In genomic region chr11:103830476-103830875, GRCm38 (mm10) we compare ENCODE assay signal across 27 mouse cellular contexts. TPM values are rescaled to one million over a fixed set of nuclear protein-coding genes. Genes with fewer than 3 reads are reported as not detected.
DNase-seq lines count a peak whose midpoint lies in the region; ATAC-seq lines count a peak whose summit lies in the region.
"Had no signal": no experiment of that assay in that cellular context is flagged by ENCODE, and none has a peak within 500 bp of the region (broad histone marks: within the 10 kb centered on the region; RNA-seq: fewer than 3 reads in every experiment).

No protein-coding gene starts in this region.

- intact Hi-C loops in heart, postnatal 25 days (cut with DNase I): no loop called here

- no peak overlapping the region for H3K4me2 ChIP-seq in midbrain, embryonic 15.5 days
- no peak overlapping the region for H3K4me2 ChIP-seq in midbrain, embryonic 12.5 days (replicated peaks)
- no peak overlapping the region for H3K4me2 ChIP-seq in midbrain, embryonic 16.5 days (ENCODE audit: low read length)
- H3K4me2 ChIP-seq: embryonic facial prominence, embryonic 13.5 days; embryonic facial prominence, embryonic 15.5 days; forebrain, embryonic 12.5 days had no signal

- H3K9me3 ChIP-seq in midbrain, embryonic 10.5 days (replicated peaks): no peaks in the 10 kb centered on the region
- H3K9me3 ChIP-seq in midbrain, embryonic 15.5 days: no peaks in the 10 kb centered on the region
- H3K9me3 ChIP-seq in midbrain, embryonic 12.5 days: no peaks in the 10 kb centered on the region
- H3K9me3 ChIP-seq in midbrain, embryonic 16.5 days (replicated peaks; ENCODE audit: control insufficient read depth, low read length, poor library complexity, severe bottlenecking): no peaks in the 10 kb centered on the region
- H3K9me3 ChIP-seq: embryonic facial prominence, embryonic 13.5 days; embryonic facial prominence, embryonic 15.5 days; forebrain, embryonic 10.5 days; forebrain, embryonic 12.5 days had no signal

- H3K4me3 ChIP-seq in midbrain, embryonic 10.5 days: no peak overlapping the region
- no peak overlapping the region for H3K4me3 ChIP-seq in midbrain, embryonic 15.5 days
- no peak overlapping the region for H3K4me3 ChIP-seq in midbrain, embryonic 12.5 days
- no peak overlapping the region for H3K4me3 ChIP-seq in midbrain, embryonic 16.5 days (ENCODE audit: low read depth, low read length)
- H3K4me3 ChIP-seq: embryonic facial prominence, embryonic 13.5 days; embryonic facial prominence, embryonic 15.5 days; erythroblast, embryonic 14.5 days; forebrain, embryonic 10.5 days; forebrain, embryonic 12.5 days had no signal

- H3K4me1 ChIP-seq in midbrain, embryonic 10.5 days: peaks cover 43% of the 10 kb centered on the region
- no peaks in the 10 kb centered on the region for H3K4me1 ChIP-seq in midbrain, embryonic 15.5 days
- peaks cover 27% of the 10 kb centered on the region for H3K4me1 ChIP-seq in midbrain, embryonic 12.5 days
- no peaks in the 10 kb centered on the region for H3K4me1 ChIP-seq in midbrain, embryonic 16.5 days (ENCODE audit: control insufficient read depth, insufficient read depth, low read length)
- H3K4me1 ChIP-seq: embryonic facial prominence, embryonic 15.5 days had no signal

- peak overlapping the region; percentile 67 for H3K27ac ChIP-seq in midbrain, embryonic 10.5 days (replicated peaks)
- H3K27ac ChIP-seq in midbrain, embryonic 15.5 days: no peak overlapping the region
- H3K27ac ChIP-seq in midbrain, embryonic 12.5 days (replicated peaks): peak overlapping the region; percentile 35
- H3K27ac ChIP-seq in midbrain, embryonic 16.5 days (ENCODE audit: low read length): no peak overlapping the region
- H3K27ac ChIP-seq: embryonic facial prominence, embryonic 13.5 days; embryonic facial prominence, embryonic 15.5 days; forebrain, embryonic 10.5 days; forebrain, embryonic 12.5 days had no signal

- peaks cover 8% of the 10 kb centered on the region; the same call in 1 of the 2 replicates for H3K27me3 ChIP-seq in midbrain, embryonic 10.5 days (ENCODE audit: low read depth, poor library complexity, severe bottlenecking)
- H3K27me3 ChIP-seq in midbrain, embryonic 15.5 days (replicated peaks): no peaks in the 10 kb centered on the region
- H3K27me3 ChIP-seq in midbrain, embryonic 12.5 days: no peaks in the 10 kb centered on the region
- no peaks in the 10 kb centered on the region for H3K27me3 ChIP-seq in midbrain, embryonic 16.5 days (ENCODE audit: control insufficient read depth, insufficient read depth, low read depth, low read length)
- H3K27me3 ChIP-seq: CH12.LX; embryonic facial prominence, embryonic 13.5 days; embryonic facial prominence, embryonic 15.5 days; forebrain, embryonic 12.5 days had no signal

- H3K36me3 ChIP-seq in midbrain, embryonic 10.5 days: peaks cover 26% of the 10 kb centered on the region
- H3K36me3 ChIP-seq in midbrain, embryonic 15.5 days (replicated peaks): peaks cover 8% of the 10 kb centered on the region; the same call in 1 of the 2 replicates
- peaks cover 23% of the 10 kb centered on the region for H3K36me3 ChIP-seq in midbrain, embryonic 12.5 days
- H3K36me3 ChIP-seq in midbrain, embryonic 16.5 days (ENCODE audit: control insufficient read depth, insufficient read depth, low read length): peaks cover 8% of the 10 kb centered on the region; the same call in 1 of the 2 replicates

- H3K9ac ChIP-seq in midbrain, embryonic 15.5 days: no peak overlapping the region
- no peak overlapping the region for H3K9ac ChIP-seq in midbrain, embryonic 12.5 days (replicated peaks)
- no peak overlapping the region for H3K9ac ChIP-seq in midbrain, embryonic 16.5 days (ENCODE audit: low read depth, low read length)
- H3K9ac ChIP-seq: embryonic facial prominence, embryonic 13.5 days; embryonic facial prominence, embryonic 15.5 days; forebrain, embryonic 12.5 days had no signal

- peak; percentile 71 for DNase-seq in heart, adult 11 months
- no peak for DNase-seq in heart, postnatal 25 days (ENCODE audit: low spot score)
- no peak for DNase-seq in midbrain, embryonic 10.5 days (ENCODE audit: low spot score)
- DNase-seq: B cell, adult 2 months; cerebellum, adult 11 months; cerebellum, adult 18-20 months; cerebellum, adult 8-10 months; cerebellum, adult 9-11 months; cerebellum, postnatal 14 days; cerebellum, postnatal 36 days; embryo, embryonic 11 days had no signal

- 84% methylated on average over 9 of the region's 9 CpGs for whole genome bisulfite sequencing in midbrain, embryonic 10.5 days
- 85% methylated on average over 9 of the region's 9 CpGs for WGBS in midbrain, embryonic 15.5 days
- WGBS in midbrain, embryonic 12.5 days: 76% methylated on average over 9 of the region's 9 CpGs
- WGBS in midbrain, embryonic 16.5 days: 75% methylated on average over 9 of the region's 9 CpGs

- no peak for ATAC-seq in midbrain, embryonic 15.5 days (replicated peaks)
- ATAC-seq in midbrain, embryonic 12.5 days (ENCODE audit: low FRiP score, low read depth): no peak
- no peak for ATAC-seq in midbrain, embryonic 16.5 days
- ATAC-seq in activated CD4-positive, CD25-positive, alpha-beta regulatory T cell, adult 4 months: no peak
- ATAC-seq: CD4-positive, CD25-positive, alpha-beta regulatory T cell, adult 4 months; forebrain, embryonic 14.5 days; forebrain, embryonic 16.5 days had no signal

RNA-seq across cellular contexts. Expression of gene Wnt3, which starts 56.5 kb away (rescaled TPM):
- not detected for total RNA-seq in heart, postnatal 25 days (2021)
- 9.8 and 10.8 TPM in 2 replicates for polyA plus RNA-seq in midbrain, embryonic 10.5 days (2016; fragmentation: Nextera tagmentation; extraction: Ambion mirVana)
- polyA plus RNA-seq in midbrain, embryonic 15.5 days (2015; fragmentation: Nextera tagmentation; extraction: Ambion mirVana): 13.1 and 14.8 TPM in 2 replicates
- polyA plus RNA-seq in midbrain, embryonic 12.5 days (2016; fragmentation: Nextera tagmentation; extraction: Ambion mirVana): 16.4 and 21.3 TPM in 2 replicates
- polyA plus RNA-seq in midbrain, embryonic 16.5 days (2015; fragmentation: Nextera tagmentation; extraction: Ambion mirVana): 18.8 and 21.2 TPM in 2 replicates
- polyA plus RNA-seq in activated CD4-positive, CD25-positive, alpha-beta regulatory T cell, adult 4 months (2017; shearing (Covaris generic)): 1 to 10 TPM; 1.4 to 2.9 TPM
- total RNA-seq: common myeloid progenitor, adult 5-6 weeks; MEL had no signal
- polyA plus RNA-seq: adrenal gland, adult 2 months; erythroblast, embryonic 14.5 days had no signal

Comparison
In these comparisons a context has a peak if more than half of its experiments do, and no peak if none do; other contexts are left out.
1. H3K27ac ChIP-seq: peak in midbrain, embryonic 10.5 days (single experiment) and midbrain, embryonic 12.5 days (single experiment); none in midbrain, embryonic 15.5 days (single experiment) and midbrain, embryonic 16.5 days (single experiment).